Mouse (Mus musculus) c-Kit-positive CD71-positive TER-119-positive erythroid progenitor cells, embryonic 14.5 days (primary cell): Measurements from ENCODE around the gene Cd33.

ENCODE experiments used
- DNase-seq: peaks from one replicate; pipeline ENCODE4 v3.0.0-alpha.2; 2013; ENCODE audit warnings: low spot score

Cd33 gene

GRCm38 (mm10) chr7:43544225-43544977 is at the start of gene Cd33:
TSS of gene Cd33 (minus strand) at chr7:43544428.
- DNase-seq, result no peak

GRCm38 (mm10) chr7:43584790-43585189 is 40.6 kb upstream of the Cd33 start:
- no peak for DNase-seq

GRCm38 (mm10) chr7:43580526-43580925 is 36.3 kb upstream of the Cd33 start:
- no peak for DNase-seq

GRCm38 (mm10) chr7:43579440-43580171 is 35.4 kb upstream of the Cd33 start, which contains the start of gene Zfp719:
TSS of gene Zfp719 (plus strand) at chr7:43579610.
- peak; percentile 86 for DNase-seq

GRCm38 (mm10) chr7:43571216-43571615 is 27.0 kb upstream of the Cd33 start:
- no peak for DNase-seq

GRCm38 (mm10) chr7:43563300-43563699 is 19.1 kb upstream of the Cd33 start:
- DNase-seq, result no peak

- DNase-seq, result no peak
Observed at GRCm38 (mm10) chr7:43562651-43563070, 18.4 kb upstream of the Cd33 start.

- peak; percentile 42 for DNase-seq
Observed at GRCm38 (mm10) chr7:43562006-43562633, 17.9 kb upstream of the Cd33 start, which contains the start of gene Zfp658. TSS of gene Zfp658 (plus strand) at chr7:43562256.

- no peak for DNase-seq
Observed at GRCm38 (mm10) chr7:43556901-43557300, 12.7 kb upstream of the Cd33 start.

GRCm38 (mm10) chr7:43555351-43555750 is 11.1 kb upstream of the Cd33 start:
- no peak for DNase-seq

- no peak for DNase-seq
Observed at GRCm38 (mm10) chr7:43554550-43554949, 10.3 kb upstream of the Cd33 start.

- DNase-seq, result no peak
Observed at GRCm38 (mm10) chr7:43553153-43553552, 8.9 kb upstream of the Cd33 start.

GRCm38 (mm10) chr7:43548206-43548605 is 4.0 kb upstream of the Cd33 start:
- DNase-seq, result no peak

GRCm38 (mm10) chr7:43547666-43548065 is 3.4 kb upstream of the Cd33 start:
- DNase-seq, result no peak

- no peak for DNase-seq
Observed at GRCm38 (mm10) chr7:43545656-43546545, 1.7 kb upstream of the Cd33 start.

- no peak for DNase-seq
Observed at GRCm38 (mm10) chr7:43538524-43538923, 5.7 kb downstream of the Cd33 start.

- no peak for DNase-seq
Observed at GRCm38 (mm10) chr7:43532936-43533505, 11.2 kb downstream of the Cd33 start.

GRCm38 (mm10) chr7:43530216-43530785 is 13.9 kb downstream of the Cd33 start:
- no peak for DNase-seq

GRCm38 (mm10) chr7:43525313-43525712 is 18.9 kb downstream of the Cd33 start:
- no peak for DNase-seq

GRCm38 (mm10) chr7:43522776-43523175 is 21.5 kb downstream of the Cd33 start:
- no peak for DNase-seq

GRCm38 (mm10) chr7:43518341-43518740 is 25.9 kb downstream of the Cd33 start:
- no peak for DNase-seq
